Mouse (Mus musculus): ENCODE measurements around the gene Stag3.

DNA sequence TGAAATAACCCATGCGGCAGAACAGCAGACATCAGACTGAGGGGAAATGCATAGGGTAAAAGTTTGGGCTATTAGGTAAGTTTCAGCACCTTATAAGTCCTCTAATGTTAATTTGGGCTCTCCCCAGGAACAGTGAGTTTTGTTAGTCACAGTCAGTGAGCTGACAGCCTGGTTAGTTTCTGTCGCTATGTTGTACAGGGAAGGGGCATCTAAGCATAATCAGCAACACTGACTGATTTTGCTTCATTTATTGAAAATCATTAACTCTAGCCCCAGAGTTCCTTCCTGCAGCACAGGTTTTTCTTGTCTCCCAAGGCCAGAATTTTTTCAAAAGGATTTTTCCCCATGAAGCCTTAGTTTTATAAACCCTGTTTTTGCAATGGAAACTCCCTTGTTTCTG is 46.3 kb upstream of the Stag3 start:
- TF ChIP-seq BHLHE40 (IDR thresholded peaks at IDR 0.05; ENCODE audit: borderline replicate concordance, low read depth, low read length) = no peak
- TF ChIP-seq CTCF (IDR thresholded peaks at IDR 0.05 in 2 of 3, conservative IDR thresholded peaks at IDR 0.05 in 1 of 3; ENCODE audit: control insufficient read depth in 1 of 3, insufficient read depth in 1 of 3, low read depth in 2 of 3, low read length in 3 of 3, poor library complexity in 1 of 3, severe bottlenecking in 1 of 3) = no peak
